Mouse (Mus musculus) granulocyte monocyte progenitor cell, adult 5-6 weeks (primary cell): ENCODE measurements around the gene Lrrc74b. TPM values are rescaled to one million over a fixed set of nuclear protein-coding genes. Genes with fewer than 3 reads are reported as not detected.
"Not testable (repeated sequence)": the region's sequence is repeated elsewhere in the genome, so short reads cannot be mapped to it uniquely, and the experiment has no call there.

ENCODE experiments used
- ATAC-seq: replicated peaks from 2 replicates; pipeline ENCODE4 v1.8.0; 2016; ENCODE audit warnings: mild to moderate bottlenecking, moderate TSS enrichment, inconsistent platforms; ENCODE audit not compliant: poor library complexity, severe bottlenecking
- total RNA-seq, 2 experiments: library from RNA; stranded (forward) in 1 of 2; stranded (reverse) in 1 of 2; fragments of 200-712, 200-1000 nt in 1 of 2; fragments of >200 nt in 1 of 2; fragmentation: Nextera tagmentation in 1 of 2; gene quantifications; 2 replicates each; pipeline ENCODE4 v1.2.3; 2014 to 2017

Gene Lrrc74b
- total RNA-seq, 2 experiments from 2014 or later = not detected

DNA sequence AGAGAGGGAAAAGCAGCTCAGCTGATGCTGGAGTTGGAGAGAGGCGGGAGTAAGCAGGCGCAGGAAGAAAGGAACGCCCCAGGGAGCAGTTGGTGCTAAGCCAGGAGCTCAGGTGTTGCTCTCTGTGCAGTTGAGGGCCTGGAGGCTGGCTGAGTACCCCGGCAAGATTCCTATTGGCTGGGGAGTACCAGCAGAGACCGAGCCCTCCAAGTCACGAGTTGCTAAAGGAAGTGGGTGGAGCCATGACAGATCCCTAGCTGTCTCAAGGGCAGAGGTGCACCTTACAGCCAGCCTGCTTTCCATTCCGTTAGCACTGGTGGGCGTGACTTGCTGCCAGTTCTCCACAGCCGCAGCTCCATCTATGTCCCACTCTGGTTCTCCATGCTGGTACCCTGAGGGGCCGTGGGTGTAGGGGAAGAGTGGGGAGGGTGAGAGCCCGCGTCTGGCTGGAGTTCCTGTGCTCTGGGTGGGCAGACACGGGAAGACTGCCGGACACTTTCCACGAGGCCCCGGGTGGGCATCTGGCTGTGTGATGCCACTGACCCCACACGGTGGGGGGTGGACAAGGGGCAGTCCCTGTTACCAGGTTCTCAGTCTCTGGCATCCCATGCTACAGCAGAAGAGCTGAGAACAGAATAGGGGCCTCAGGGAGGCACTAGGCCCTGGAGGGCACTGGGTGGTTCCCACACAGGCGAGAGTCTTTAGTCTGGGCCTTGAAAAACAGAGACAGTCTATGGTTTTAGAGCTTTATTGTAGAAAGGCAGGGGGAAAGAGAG, 6.9 kb downstream of the Lrrc74b start:
- peak; percentile 84 for ATAC-seq

- no peak for ATAC-seq
These were observed 8.2 kb downstream of the Lrrc74b start for GRCm38 (mm10) chr16:17552837-17553236.

GRCm38 (mm10) chr16:17542632-17543031, 18.4 kb downstream of the Lrrc74b start:
- ATAC-seq = no peak

DNA sequence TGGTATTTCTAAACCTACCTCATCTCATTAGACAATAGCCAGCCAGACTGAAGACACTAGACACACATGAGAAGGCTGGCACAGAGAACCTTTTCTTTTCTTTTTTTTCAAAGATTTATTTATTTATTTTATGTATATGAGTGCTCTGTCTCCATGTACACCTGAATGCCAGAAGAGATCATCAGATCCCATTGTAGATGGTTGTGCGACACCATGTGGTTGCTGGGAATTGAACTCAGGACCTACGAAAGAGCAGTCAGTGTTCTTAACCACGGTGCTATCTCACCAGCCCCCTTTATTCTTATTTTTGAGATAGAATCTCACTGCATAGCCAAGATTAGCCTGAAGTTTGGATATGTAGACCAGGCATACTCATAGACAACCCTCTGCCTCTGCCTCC, 24.5 kb downstream of the Lrrc74b start:
- ATAC-seq = no peak

GRCm38 (mm10) chr16:17532676-17533329, 28.2 kb downstream of the Lrrc74b start:
- no peak for ATAC-seq

- 0 out of 2 replicates have a peak, but pooled peaks have one; percentile 12 for ATAC-seq
These were observed 28.8 kb downstream of the Lrrc74b start for GRCm38 (mm10) chr16:17532271-17532670.

DNA sequence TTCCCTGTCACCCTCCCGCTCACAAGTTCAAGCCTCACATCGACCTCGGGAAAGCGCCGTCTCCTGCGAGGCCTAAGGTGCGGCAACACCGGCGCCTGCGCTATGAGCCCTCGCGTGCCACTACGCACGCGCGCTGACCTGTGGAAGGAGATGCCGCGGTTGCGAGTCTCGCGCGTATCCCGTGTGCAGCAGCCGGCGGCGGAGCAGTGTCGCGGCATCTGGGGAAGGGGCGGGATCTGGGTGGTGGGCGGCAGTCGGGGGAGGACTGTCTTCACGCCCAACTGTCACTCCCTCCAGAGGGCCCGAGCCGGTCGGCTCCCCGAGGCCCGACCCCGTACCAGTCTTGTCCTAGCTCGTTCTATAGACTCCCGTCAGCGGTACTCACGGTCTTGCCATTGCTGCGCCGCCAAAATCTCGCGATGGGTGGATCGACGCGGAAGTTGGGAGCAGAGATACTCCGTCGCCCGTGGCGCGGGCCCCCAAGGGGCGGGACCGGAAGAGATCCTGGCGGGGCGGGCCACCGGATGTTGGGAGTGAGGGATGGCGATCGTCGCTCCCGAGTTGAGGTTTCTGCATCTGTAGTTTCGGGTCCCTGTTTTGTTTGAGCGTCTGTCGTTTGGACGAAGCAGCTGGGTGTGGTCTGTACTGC, 30.3 kb downstream of the Lrrc74b start, which contains the start of gene Thap7:
TSS of gene Thap7 (minus strand) at position 497 of the 649 bp plus-strand sequence.
- peak; percentile 91 for ATAC-seq

DNA sequence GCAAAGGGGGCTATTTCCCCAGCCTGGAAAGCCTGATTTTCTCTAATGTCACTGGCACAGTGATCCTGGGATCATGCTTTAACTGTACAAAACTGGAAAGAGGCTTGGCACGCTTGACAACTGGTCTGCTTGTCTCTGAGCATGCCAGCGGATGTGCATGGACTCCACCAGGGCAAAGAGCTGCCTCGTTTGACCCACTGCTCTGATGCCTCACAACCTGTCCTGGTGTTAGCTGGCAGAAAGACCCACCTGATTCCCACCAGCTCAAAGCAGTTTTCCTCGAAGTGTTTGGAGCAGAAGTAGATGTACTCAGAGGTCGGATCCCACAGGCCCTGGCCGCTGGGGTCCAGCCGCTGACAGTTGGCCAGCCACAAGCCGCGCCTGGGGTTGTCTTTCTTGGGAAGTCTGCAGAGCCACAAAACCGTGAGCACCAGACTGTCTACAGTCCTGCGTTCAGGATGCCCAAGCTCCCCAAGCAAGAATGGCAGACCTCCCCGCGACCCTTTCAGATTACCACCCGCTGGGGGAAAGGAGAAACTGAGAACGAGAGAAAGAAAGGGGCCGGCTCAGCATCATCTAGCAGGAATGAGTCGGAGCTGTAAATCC, 31.0 kb downstream of the Lrrc74b start:
- ATAC-seq = no peak

- ATAC-seq = no peak
These were observed 32.8 kb downstream of the Lrrc74b start for GRCm38 (mm10) chr16:17528276-17528675.

DNA sequence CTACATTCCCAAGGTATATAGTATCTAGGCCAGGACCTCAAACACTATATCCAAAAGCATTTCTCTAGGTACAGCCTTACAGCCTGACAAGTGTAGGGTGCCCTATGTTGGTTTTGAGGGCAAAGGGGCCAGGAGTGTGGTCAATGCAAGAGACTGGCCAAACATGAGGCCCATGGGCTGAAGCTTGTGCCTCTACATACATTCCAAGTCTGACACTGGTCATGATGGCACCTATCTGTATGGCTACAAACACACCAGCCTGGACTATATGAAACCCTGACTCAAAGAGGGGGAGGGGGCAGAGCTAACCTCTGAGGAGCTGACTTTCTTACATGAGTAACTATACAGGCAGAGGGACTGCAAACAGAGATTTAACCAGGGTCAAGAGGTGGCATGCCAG, 33.4 kb downstream of the Lrrc74b start:
- no peak for ATAC-seq

DNA sequence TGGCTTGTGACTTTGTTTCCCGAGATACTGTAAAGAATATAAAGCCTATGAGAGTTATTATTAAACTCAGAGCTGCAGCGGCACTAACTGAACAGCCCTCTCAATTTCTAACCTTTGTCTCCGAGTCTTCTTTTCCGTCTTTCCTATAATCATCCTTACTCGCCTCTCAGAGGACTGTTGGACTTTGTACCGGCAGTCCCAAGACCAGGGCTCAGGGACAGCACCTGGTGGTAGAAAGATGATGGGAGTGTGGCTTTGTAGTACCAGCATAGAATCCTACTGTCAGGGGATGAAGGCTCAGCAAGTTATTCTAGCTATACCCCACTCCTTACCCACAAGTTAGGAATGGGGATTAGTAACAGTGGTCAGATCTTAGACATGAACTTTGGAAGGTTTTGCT, 34.8 kb downstream of the Lrrc74b start:
- ATAC-seq = no peak

DNA sequence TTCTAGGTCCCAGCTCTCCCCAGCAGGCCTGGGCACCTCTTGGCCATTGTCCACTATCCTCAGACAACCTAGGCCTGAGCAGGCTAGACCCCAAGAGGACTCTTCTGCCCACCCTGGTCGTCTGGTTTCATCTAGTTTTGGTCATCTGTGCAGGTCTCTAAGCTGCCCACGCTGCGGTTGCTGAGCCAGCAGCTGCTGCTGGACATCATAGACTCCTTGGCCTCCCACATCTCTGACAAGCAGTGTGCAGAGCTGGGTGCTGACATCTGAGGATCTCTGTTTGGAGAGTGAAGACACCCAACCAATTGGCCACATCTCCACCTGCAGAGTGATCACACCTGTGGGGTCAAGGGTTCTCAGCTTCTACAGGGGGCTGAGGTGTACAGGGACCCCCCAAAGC, 35.5 kb downstream of the Lrrc74b start:
- ATAC-seq = no peak

DNA sequence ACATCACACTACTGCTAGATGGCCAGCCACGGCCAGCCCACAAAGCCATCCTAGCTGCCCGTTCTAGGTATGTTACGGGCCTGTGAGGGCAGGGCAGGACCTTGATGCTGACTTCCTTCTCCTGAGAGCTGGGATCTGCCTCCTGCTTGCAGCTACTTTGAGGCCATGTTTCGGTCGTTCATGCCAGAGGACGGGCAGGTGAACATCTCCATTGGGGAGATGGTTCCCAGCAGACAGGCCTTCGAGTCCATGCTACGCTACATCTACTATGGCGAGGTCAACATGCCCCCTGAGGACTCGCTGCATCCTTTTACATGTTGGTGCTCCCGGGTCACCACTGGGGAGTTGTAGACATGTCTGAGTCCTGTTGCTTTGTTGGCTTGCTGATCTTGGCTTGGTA, 36.9 kb downstream of the Lrrc74b start:
- no peak for ATAC-seq

DNA sequence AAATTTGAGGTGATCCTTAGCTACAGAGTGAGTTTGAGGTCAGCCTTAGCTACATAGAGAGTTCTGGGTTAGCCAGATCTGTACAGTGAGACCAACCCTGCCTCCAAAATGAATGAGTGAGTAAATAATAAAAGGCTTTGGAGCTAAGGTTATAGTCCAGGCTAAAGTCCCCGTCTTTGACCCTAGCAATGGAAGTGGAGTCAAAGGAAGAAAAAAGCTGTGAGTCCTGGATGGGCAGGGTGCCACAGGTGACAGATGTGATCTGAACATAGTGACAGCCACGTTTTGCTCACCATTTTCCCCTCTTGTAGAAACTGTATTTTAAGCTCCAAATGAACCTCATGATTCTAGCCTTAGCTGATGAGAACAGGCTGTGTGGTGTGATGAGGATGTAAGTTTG, 42.1 kb downstream of the Lrrc74b start:
- no peak for ATAC-seq

GRCm38 (mm10) chr16:17511431-17511830, 49.6 kb downstream of the Lrrc74b start:
- ATAC-seq = no peak

- ATAC-seq = no peak
These were observed 50.4 kb downstream of the Lrrc74b start for GRCm38 (mm10) chr16:17510686-17511085.

DNA sequence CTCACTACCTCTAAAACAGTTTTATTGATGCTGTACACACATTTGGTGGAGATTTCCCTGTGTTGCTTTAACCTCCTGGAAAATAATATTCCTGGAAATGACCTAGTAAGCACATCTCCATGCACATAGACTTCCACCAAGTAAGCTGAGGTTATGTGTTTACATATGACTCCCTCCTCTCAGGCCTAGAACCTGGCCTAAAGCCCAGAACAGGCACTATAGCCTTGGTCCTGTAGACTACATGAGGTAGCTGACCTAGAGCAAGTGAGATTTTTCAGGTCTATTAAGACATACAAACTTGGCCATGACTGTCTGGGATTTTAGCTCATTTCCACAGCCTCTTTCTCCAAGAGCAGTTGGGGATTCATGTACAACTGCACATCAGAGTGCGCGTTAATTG, 50.9 kb downstream of the Lrrc74b start:
- no peak for ATAC-seq

DNA sequence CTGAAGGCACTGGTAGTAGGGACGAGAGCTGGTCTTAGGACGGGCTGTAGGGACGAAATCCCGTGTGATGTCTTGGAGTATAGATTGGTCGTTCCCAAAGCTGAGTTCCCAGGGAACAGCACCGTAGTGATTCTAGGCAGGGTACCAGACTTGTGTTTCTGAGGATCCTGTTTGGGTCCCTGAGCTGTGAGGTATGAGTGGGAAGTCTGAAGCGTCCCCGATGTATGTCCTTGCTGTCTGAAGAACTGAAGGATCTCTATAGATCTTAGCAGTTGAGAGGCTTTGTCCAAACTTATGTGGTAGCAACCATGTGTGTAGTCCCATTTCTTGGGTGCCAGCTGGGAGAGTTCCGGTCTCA, 51.8 kb downstream of the Lrrc74b start:
- ATAC-seq = no peak

GRCm38 (mm10) chr16:17508546-17509239, 52.4 kb downstream of the Lrrc74b start, which contains the start of gene Lztr1:
Lztr1 (plus strand) TSS chr16:17508688.
- ATAC-seq = peak; percentile 93

GRCm38 (mm10) chr16:17508031-17508430, 53.0 kb downstream of the Lrrc74b start:
- ATAC-seq = not testable (repeated sequence)
